Mouse (Mus musculus): ENCODE data around the gene Gm49368. TPM values are rescaled to one million over a fixed set of nuclear protein-coding genes. Genes with fewer than 3 reads are reported as not detected.

Gene Gm49368
- total and polyA plus RNA-seq, 3 experiments = not detected

- H3K27ac ChIP-seq (ENCODE audit: control insufficient read depth, low read depth, low read length) = no peak overlapping the region
- DNase-seq (ENCODE audit: low read depth, low spot score) = no peak
- H3K9me3 ChIP-seq (replicated peaks; ENCODE audit: insufficient read depth, low read length) = no peaks in the 10 kb centered on the region
- H3K9ac ChIP-seq (ENCODE audit: control insufficient read depth, low read depth, low read length, poor library complexity, severe bottlenecking) = no peak overlapping the region
- no peaks in the 10 kb centered on the region for H3K4me1 ChIP-seq (ENCODE audit: control insufficient read depth in 1 of 2, insufficient read depth in 2 of 2, low read length in 2 of 2)
- H3K36me3 ChIP-seq (ENCODE audit: control insufficient read depth in 1 of 2, insufficient read depth in 2 of 2, low read length in 2 of 2) = no peaks in the 10 kb centered on the region
- no peak overlapping the region for H3K4me3 ChIP-seq (ENCODE audit: control insufficient read depth in 1 of 2, insufficient read depth in 1 of 2, low read depth in 2 of 2, low read length in 2 of 2)
- H3K27me3 ChIP-seq (ENCODE audit: control insufficient read depth in 1 of 2, insufficient read depth in 2 of 2, low read length in 2 of 2) = peaks cover 0 to 2% of the 10 kb centered on the region in 2 experiments; a peak in 2 of 4 replicates
- H3K79me2 ChIP-seq (ENCODE audit: control insufficient read depth, insufficient read depth, low read length, poor library complexity) = no peaks in the 10 kb centered on the region
- TF ChIP-seq EP300 (IDR thresholded peaks at IDR 0.05; ENCODE audit: low read depth in 1 of 2, low read length in 2 of 2) (no peak), TBP (IDR thresholded peaks at IDR 0.05; ENCODE audit: low read depth, low read length) (no peak), SMC3 (IDR thresholded peaks at IDR 0.05; ENCODE audit: low read depth, low read length) (no peak), MEF2A (IDR thresholded peaks at IDR 0.05; ENCODE audit: extremely low read depth, insufficient replicate concordance, low read depth, low read length, poor library complexity, severe bottlenecking) (no peak), ZC3H11A (IDR thresholded peaks at IDR 0.05; ENCODE audit: low read depth, low read length) (no peak), NRF1 (IDR thresholded peaks at IDR 0.05; ENCODE audit: insufficient read depth, low read depth, low read length, poor library complexity, severe bottlenecking) (no peak), MXI1 (IDR thresholded peaks at IDR 0.05; ENCODE audit: low read depth, low read length) (no peak), GABPA (IDR thresholded peaks at IDR 0.05; ENCODE audit: low read depth, low read length) (no peak), ZKSCAN1 (IDR thresholded peaks at IDR 0.05; ENCODE audit: low read depth, low read length) (no peak), E2F4 (IDR thresholded peaks at IDR 0.05; ENCODE audit: borderline replicate concordance, low read depth, low read length) (no peak), SIN3A (IDR thresholded peaks at IDR 0.05; ENCODE audit: low read length) (no peak), POLR2AphosphoS5 (IDR thresholded peaks at IDR 0.05; ENCODE audit: borderline replicate concordance, low read depth, low read length) (no peak), KAT2A (conservative IDR thresholded peaks at IDR 0.05; ENCODE audit: low read depth, low read length) (no peak), ZMIZ1 (IDR thresholded peaks at IDR 0.05; ENCODE audit: low read depth, low read length) (no peak)
Measured at GRCm38 (mm10) chr7:128116396-128116795, 53.9 kb downstream of the Gm49368 start.

- Histone ChIP-seq H3K4me1 (ENCODE audit: control insufficient read depth in 1 of 2, insufficient read depth in 2 of 2, low read length in 2 of 2) (no peaks in the 10 kb centered on the region), H3K36me3 (ENCODE audit: control insufficient read depth in 1 of 2, insufficient read depth in 2 of 2, low read length in 2 of 2) (no peaks in the 10 kb centered on the region), H3K9me3 (replicated peaks; ENCODE audit: insufficient read depth, low read length) (no peaks in the 10 kb centered on the region), H3K79me2 (ENCODE audit: control insufficient read depth, insufficient read depth, low read length, poor library complexity) (no peaks in the 10 kb centered on the region), H3K27ac (ENCODE audit: control insufficient read depth, low read depth, low read length) (no peak overlapping the region), H3K4me3 (ENCODE audit: control insufficient read depth in 1 of 2, insufficient read depth in 1 of 2, low read depth in 2 of 2, low read length in 2 of 2) (no peak overlapping the region), H3K9ac (ENCODE audit: control insufficient read depth, low read depth, low read length, poor library complexity, severe bottlenecking) (no peak overlapping the region), H3K27me3 (ENCODE audit: control insufficient read depth in 1 of 2, insufficient read depth in 2 of 2, low read length in 2 of 2) (peaks cover 0 to 9% of the 10 kb centered on the region in 2 experiments; a peak in 3 of 4 replicates)
- no peak for DNase-seq (ENCODE audit: low read depth, low spot score)
- no peak for TF ChIP-seq ZNF384 (IDR thresholded peaks at IDR 0.05; ENCODE audit: low read depth, low read length)
- no peak for TF ChIP-seq POLR2AphosphoS2 (IDR thresholded peaks at IDR 0.05; ENCODE audit: low read length)
- no peak for TF ChIP-seq KAT2A (conservative IDR thresholded peaks at IDR 0.05; ENCODE audit: low read depth, low read length)
Measured at GRCm38 (mm10) chr7:128119726-128120490, 57.4 kb downstream of the Gm49368 start.
